Mouse (Mus musculus) lung, embryonic 14.5 days (tissue): Measurements from ENCODE around the gene Galnt4. TPM values are rescaled to one million over a fixed set of nuclear protein-coding genes. Genes with fewer than 3 reads are reported as not detected.
A peak's percentile ranks its signal among the peaks of the same experiment; 100 is the strongest.

Experiments
- ATAC-seq: fragments of 200-750 bp; cut with Nextera tagmentation; 2 replicates; pipeline ENCODE4 v1.8.0; 2017; ENCODE audit warnings: mild to moderate bottlenecking, moderate TSS enrichment, moderate library complexity; ENCODE audit not compliant: insufficient read depth
- DNase-seq: peaks from one replicate; pipeline ENCODE4 v3.0.0-alpha.2; 2015
- H3K27ac ChIP-seq: fragments of 300-500 bp; sonication (generic); 2 replicates; pipeline ENCODE4 v1.5.1; 2014; ENCODE audit warnings: low read depth, mild to moderate bottlenecking, moderate library complexity
- H3K27me3 ChIP-seq: fragments of 300-500 bp; sonication (generic); 2 replicates; pipeline ENCODE4 v1.6.1; 2014; ENCODE audit warnings: low read length, control low read depth; ENCODE audit not compliant: insufficient read depth
- H3K36me3 ChIP-seq: fragments of 300-500 bp; sonication (generic); 2 replicates; pipeline ENCODE4 v1.6.1; 2014; ENCODE audit warnings: control low read depth; ENCODE audit not compliant: insufficient read depth
- H3K4me1 ChIP-seq: fragments of 300-500 bp; sonication (generic); 2 replicates; pipeline ENCODE4 v1.6.1; 2014; ENCODE audit warnings: antibody characterized with exemption, control low read depth; ENCODE audit not compliant: insufficient read depth
- H3K4me2 ChIP-seq: fragments of 300-500 bp; sonication (generic); 2 replicates; pipeline ENCODE4 v1.6.1; 2014; ENCODE audit warnings: mild to moderate bottlenecking
- H3K4me3 ChIP-seq: fragments of 300-500 bp; sonication (generic); 2 replicates; pipeline ENCODE4 v1.5.1; 2014; ENCODE audit warnings: low read depth, low read length
- H3K9ac ChIP-seq: fragments of 300-500 bp; sonication (generic); 2 replicates; pipeline ENCODE4 v1.6.1; 2014
- H3K9me3 ChIP-seq: fragments of 300-500 bp; sonication (generic); 2 replicates; pipeline ENCODE4 v1.6.1; 2016; ENCODE audit warnings: low read depth, low read length, control low read depth
- CTCF ChIP-seq: IDR thresholded peaks from 2 replicates; pipeline ENCODE4 v1.5.1; 2016; ENCODE audit warnings: antibody characterized with exemption, low read depth
- WGBS: fragments of 180-500 bp; shearing (Covaris S2); extraction: QIAGEN DNeasy Blood & Tissue Kit; methylation state at CpG from one replicate; pipeline ENCODE4 v1.1.7; 2014; 5-methylcytosine and 5-hydroxymethylcytosine counted together
- polyA plus RNA-seq: library from polyadenylated mRNA; unstranded; fragments of >200 nt; fragmentation: Nextera tagmentation; extraction: Ambion mirVana; gene quantifications from 2 replicates; pipeline ENCODE4 v1.2.1, GENCODE M21; 2014

Gene Galnt4
- polyA plus RNA-seq, 1 experiment from 2014 or later = 18.3 TPM

GRCm38 (mm10) chr10:99097374-99097773 is 10.6 kb upstream of the Galnt4 start:
- ATAC-seq (no peak), DNase-seq (peak; percentile 58)
- TF ChIP-seq CTCF = peak; percentile 67
- no peaks in the 10 kb centered on the region for H3K36me3 ChIP-seq
- H3K4me1 ChIP-seq = no peaks in the 10 kb centered on the region
- no peaks in the 10 kb centered on the region for H3K9me3 ChIP-seq
- no peak overlapping the region for H3K9ac ChIP-seq
- H3K27me3 ChIP-seq = no peaks in the 10 kb centered on the region
- no peak overlapping the region for H3K4me2 ChIP-seq
- H3K4me3 ChIP-seq = no peak overlapping the region
- 65% methylated on average over 10 of the region's 10 CpGs for WGBS
- H3K27ac ChIP-seq = no peak overlapping the region

GRCm38 (mm10) chr10:99105522-99105921 is 2.4 kb upstream of the Galnt4 start:
- H3K27me3 ChIP-seq = no peaks in the 10 kb centered on the region
- TF ChIP-seq CTCF = no peak
- H3K27ac ChIP-seq = no peak overlapping the region
- 80% methylated on average over 3 of the region's 3 CpGs for WGBS
- 0 out of 2 replicates have a peak overlapping the region, but pooled peaks have one; percentile 97 for H3K4me2 ChIP-seq
- DNase-seq = no peak
- no peak for ATAC-seq
- H3K9me3 ChIP-seq = peaks cover 9% of the 10 kb centered on the region; the same call in 1 of the 2 replicates
- peaks cover 14% of the 10 kb centered on the region for H3K36me3 ChIP-seq
- no peak overlapping the region for H3K4me3 ChIP-seq
- H3K9ac ChIP-seq = no peak overlapping the region
- no peaks in the 10 kb centered on the region for H3K4me1 ChIP-seq

- H3K4me2 ChIP-seq = peak overlapping the region; percentile 97
- peak overlapping the region; percentile 91 for H3K4me3 ChIP-seq
- no peaks in the 10 kb centered on the region for H3K27me3 ChIP-seq
- H3K36me3 ChIP-seq = peaks cover 19% of the 10 kb centered on the region
- peaks cover 9% of the 10 kb centered on the region; the same call in 1 of the 2 replicates for H3K9me3 ChIP-seq
- H3K9ac ChIP-seq = peak overlapping the region; percentile 87
- H3K27ac ChIP-seq = no peak overlapping the region
- DNase-seq (no peak), ATAC-seq (no peak)
- no peaks in the 10 kb centered on the region for H3K4me1 ChIP-seq
- 26% methylated on average over 8 of the region's 8 CpGs for WGBS
- TF ChIP-seq CTCF = no peak
Measured at GRCm38 (mm10) chr10:99106311-99106702, 1.7 kb upstream of the Galnt4 start.

GRCm38 (mm10) chr10:99106703-99107631 is 992 bp upstream of the Galnt4 start, which contains the start of gene Poc1b:
Gene Poc1b, plus strand, starts transcription at chr10:99107036.
- DNase-seq (peak; percentile 97), ATAC-seq (peak; percentile 94)
- H3K4me3 ChIP-seq = peak within 1 kb of the TSS; percentile 91
- no peaks in the 10 kb centered on the region for H3K4me1 ChIP-seq
- no peaks in the 10 kb centered on the region for H3K27me3 ChIP-seq
- peak within 1 kb of the TSS; percentile 83 for H3K27ac ChIP-seq
- H3K36me3 ChIP-seq = peaks cover 19% of the 10 kb centered on the region
- no peak for TF ChIP-seq CTCF
- under 1% methylated on average over 106 of the region's 106 CpGs for WGBS
- H3K9me3 ChIP-seq = peaks cover 9% of the 10 kb centered on the region; the same call in 1 of the 2 replicates
- peak within 1 kb of the TSS; percentile 97 for H3K4me2 ChIP-seq
- H3K9ac ChIP-seq = peak within 1 kb of the TSS; percentile 87

- H3K27ac ChIP-seq = peak overlapping the region; percentile 83; the same call in 1 of the 2 replicates
- H3K4me1 ChIP-seq = no peaks in the 10 kb centered on the region
- DNase-seq (peak; percentile 37), ATAC-seq (no peak)
- 28% methylated on average over 12 of the region's 12 CpGs for WGBS
- H3K9me3 ChIP-seq = peaks cover 9% of the 10 kb centered on the region; the same call in 1 of the 2 replicates
- H3K9ac ChIP-seq = peak overlapping the region; percentile 87
- H3K4me2 ChIP-seq = peak overlapping the region; percentile 97
- TF ChIP-seq CTCF = no peak
- peaks cover 19% of the 10 kb centered on the region for H3K36me3 ChIP-seq
- no peaks in the 10 kb centered on the region for H3K27me3 ChIP-seq
- H3K4me3 ChIP-seq = peak overlapping the region; percentile 91
Measured at GRCm38 (mm10) chr10:99108431-99108982, 548 bp downstream of the Galnt4 start.

- Histone ChIP-seq H3K4me3 (no peak overlapping the region), H3K4me1 (peaks cover 7% of the 10 kb centered on the region; the same call in 1 of the 2 replicates), H3K4me2 (no peak overlapping the region), H3K9me3 (peaks cover 9% of the 10 kb centered on the region; the same call in 1 of the 2 replicates), H3K27ac (no peak overlapping the region), H3K36me3 (peaks cover 19% of the 10 kb centered on the region), H3K9ac (no peak overlapping the region), H3K27me3 (no peaks in the 10 kb centered on the region)
- ATAC-seq (no peak), DNase-seq (no peak)
- WGBS = 46% methylated on average over 3 of the region's 3 CpGs
- TF ChIP-seq CTCF = no peak
Measured at GRCm38 (mm10) chr10:99113533-99113932, 5.6 kb downstream of the Galnt4 start.

GRCm38 (mm10) chr10:99114295-99114694 is 6.3 kb downstream of the Galnt4 start:
- Histone ChIP-seq H3K27ac (peak overlapping the region; percentile 25; the same call in 1 of the 2 replicates), H3K27me3 (no peaks in the 10 kb centered on the region), H3K4me1 (peaks cover 7% of the 10 kb centered on the region; the same call in 1 of the 2 replicates), H3K9ac (no peak overlapping the region), H3K4me3 (no peak overlapping the region), H3K4me2 (no peak overlapping the region), H3K36me3 (peaks cover 16% of the 10 kb centered on the region), H3K9me3 (peaks cover 8% of the 10 kb centered on the region; the same call in 1 of the 2 replicates)
- no peak for TF ChIP-seq CTCF
- ATAC-seq (no peak), DNase-seq (no peak)
- WGBS = 60% methylated on average over 8 of the region's 8 CpGs
